Mouse (Mus musculus) CH12.LX (cell line): ENCODE data around the gene Fance. TPM values are rescaled to one million over a fixed set of nuclear protein-coding genes. Genes with fewer than 3 reads are reported as not detected.

Experiments used
- DNase-seq: peaks from one replicate; pipeline ENCODE4 v3.0.0-alpha.2; 2013; ENCODE audit errors: extremely low read depth
- H3K27ac ChIP-seq: 2 replicates; pipeline ENCODE4 v1.5.1; 2012; ENCODE audit warnings: low read depth, mild to moderate bottlenecking, control low read depth, moderate library complexity; ENCODE audit not compliant: insufficient read depth
- H3K27me3 ChIP-seq: replicated peaks from 2 replicates; pipeline ENCODE3; 2012; ENCODE audit warnings: inconsistent platforms
- H3K36me3 ChIP-seq, 2 experiments: replicated peaks in 1 of 2; 2 replicates each; pipeline versions ENCODE3 to v1.6.1; 2012; ENCODE audit warnings: inconsistent platforms in 1 of 2, low read length in 1 of 2, mild to moderate bottlenecking in 1 of 2, mixed read lengths in 1 of 2, moderate library complexity in 1 of 2; ENCODE audit not compliant: control insufficient read depth in 1 of 2, insufficient read depth in 1 of 2
- H3K4me1 ChIP-seq, 2 experiments: 2 replicates each; pipeline ENCODE4 v1.6.1; 2012; ENCODE audit warnings: inconsistent platforms in 1 of 2, moderate library complexity in 1 of 2; ENCODE audit not compliant: insufficient read depth in 2 of 2, control insufficient read depth in 1 of 2
- H3K4me2 ChIP-seq: 2 replicates; pipeline ENCODE4 v1.6.1; 2012; ENCODE audit warnings: low read depth, mild to moderate bottlenecking, control low read depth; ENCODE audit not compliant: poor library complexity, insufficient read depth, severe bottlenecking
- H3K4me3 ChIP-seq, 3 experiments: fragments of 150-350 bp in 1 of 3; sonication (generic) in 1 of 3; replicated peaks in 1 of 3; 2 replicates each; pipeline versions ENCODE3 to v1.5.1; 2011 to 2012; ENCODE audit warnings: low read depth in 2 of 3, low read length in 2 of 3, mild to moderate bottlenecking in 2 of 3, moderate library complexity in 2 of 3, control low read depth in 1 of 3, improper control_type of control experiment in 1 of 3, inconsistent platforms in 1 of 3, mixed read lengths in 1 of 3; ENCODE audit not compliant: poor library complexity in 1 of 3
- H3K79me2 ChIP-seq: replicated peaks from 2 replicates; pipeline ENCODE4 v1.6.1; 2012; ENCODE audit warnings: mild to moderate bottlenecking, moderate library complexity; ENCODE audit not compliant: control insufficient read depth, poor library complexity, insufficient read depth, severe bottlenecking; ENCODE audit errors: extremely low read depth
- H3K9ac ChIP-seq: 2 replicates; pipeline ENCODE4 v1.6.1; 2012; ENCODE audit warnings: low read depth, mild to moderate bottlenecking, control low read depth, moderate library complexity; ENCODE audit not compliant: insufficient read depth
- H3K9me3 ChIP-seq: replicated peaks from 2 replicates; pipeline ENCODE3; 2012; ENCODE audit warnings: low read length, inconsistent platforms, mixed read lengths
- BHLHE40 ChIP-seq: IDR thresholded peaks from 2 replicates; pipeline ENCODE4 v1.6.1; 2011; ENCODE audit warnings: mild to moderate bottlenecking, low read depth, low read length, improper control_type of control experiment
- CHD1 ChIP-seq: IDR thresholded peaks from 2 replicates; pipeline ENCODE4 v1.6.1; 2012; ENCODE audit warnings: low read depth, low read length, improper control_type of control experiment, inconsistent platforms
- ELF1 ChIP-seq: IDR thresholded peaks from 2 replicates; pipeline ENCODE4 v1.6.1; 2014; ENCODE audit warnings: low read depth, mild to moderate bottlenecking, inconsistent platforms, low read length, improper control_type of control experiment
- EP300 ChIP-seq: IDR thresholded peaks from 2 replicates; pipeline ENCODE4 v1.6.1; 2011; ENCODE audit warnings: low read length, improper control_type of control experiment
- GABPA ChIP-seq: IDR thresholded peaks from 2 replicates; pipeline ENCODE4 v1.6.1; 2012; ENCODE audit warnings: low read depth, low read length, improper control_type of control experiment, inconsistent platforms; ENCODE audit not compliant: insufficient replicate concordance
- JUND ChIP-seq: conservative IDR thresholded peaks from 2 replicates; pipeline ENCODE4 v1.6.1; 2011; ENCODE audit warnings: low read depth, low read length, improper control_type of control experiment
- MAFK ChIP-seq: IDR thresholded peaks from 2 replicates; pipeline ENCODE4 v1.6.1; 2011; ENCODE audit warnings: low read length, improper control_type of control experiment; ENCODE audit not compliant: insufficient replicate concordance
- MAZ ChIP-seq: IDR thresholded peaks from 2 replicates; pipeline ENCODE4 v1.6.1; 2012; ENCODE audit warnings: low read depth, mild to moderate bottlenecking, inconsistent platforms, low read length, improper control_type of control experiment, moderate library complexity
- MXI1 ChIP-seq: IDR thresholded peaks from 2 replicates; pipeline ENCODE4 v1.6.1; 2011; ENCODE audit warnings: mild to moderate bottlenecking, low read depth, low read length, improper control_type of control experiment
- MYC ChIP-seq: IDR thresholded peaks from 2 replicates; pipeline ENCODE4 v1.6.1; 2011; ENCODE audit warnings: low read depth, mild to moderate bottlenecking, improper control_type of control experiment, low read length
- NELFE ChIP-seq: IDR thresholded peaks from 2 replicates; pipeline ENCODE4 v1.6.1; 2011; ENCODE audit warnings: low read depth, low read length, improper control_type of control experiment
- NRF1 ChIP-seq: IDR thresholded peaks from 2 replicates; pipeline ENCODE4 v1.6.1; 2014; ENCODE audit warnings: low read depth, mild to moderate bottlenecking, inconsistent platforms, low read length, improper control_type of control experiment, moderate library complexity
- POLR2AphosphoS2 ChIP-seq: IDR thresholded peaks from 2 replicates; pipeline ENCODE4 v1.6.1; 2011; ENCODE audit warnings: low read depth, low read length, improper control_type of control experiment
- RCOR1 ChIP-seq: conservative IDR thresholded peaks from 2 replicates; pipeline ENCODE4 v1.6.1; 2012; ENCODE audit warnings: low read depth, mild to moderate bottlenecking, inconsistent platforms, low read length, improper control_type of control experiment
- SIN3A ChIP-seq: IDR thresholded peaks from 2 replicates; pipeline ENCODE4 v1.6.1; 2012; ENCODE audit warnings: low read length, improper control_type of control experiment, inconsistent platforms
- TCF12 ChIP-seq: IDR thresholded peaks from 2 replicates; pipeline ENCODE4 v1.6.1; 2014; ENCODE audit warnings: low read depth, mild to moderate bottlenecking, inconsistent platforms, low read length, improper control_type of control experiment
- ZMIZ1 ChIP-seq: IDR thresholded peaks from 2 replicates; pipeline ENCODE4 v1.6.1; 2012; ENCODE audit warnings: low read depth, mild to moderate bottlenecking, inconsistent platforms, low read length, improper control_type of control experiment
- dilution Hi-C: fragments of 300-500 bp; cut with MboI; formaldehyde crosslinking; loops from 2 replicates; pipeline ENCODE4 v1.14.3; 2020; ENCODE audit warnings: low sequenced_read_pairs; ENCODE audit not compliant: extremely low pct_unique_long_range_greater_than_20kb, extremely low pct_ligation_motif_present
- in situ Hi-C: fragments of 300-500 bp; cut with MboI; formaldehyde crosslinking; loops from 3 replicates; pipeline ENCODE4 v1.14.3; 2019; ENCODE audit warnings: low sequenced_read_pairs, low pct_ligation_motif_present, low pct_unique_long_range_greater_than_20kb, mixed read lengths
- polyA plus RNA-seq: library from polyadenylated mRNA; unstranded; fragments of >175 nt; gene quantifications from 2 replicates; pipeline ENCODE4 v1.2.1, GENCODE M21; 2012; ENCODE audit warnings: low read depth; ENCODE audit not compliant: insufficient read length
- total RNA-seq, 2 experiments: library from RNA; depleted of rRNA; stranded (reverse); fragments of 300-350 nt in 1 of 2; fragments of >200 nt in 1 of 2; gene quantifications; 2 replicates each; pipeline ENCODE4 v1.2.3; 2012 to 2014

Gene Fance
- total and polyA plus RNA-seq, 3 experiments, result 17.4 to 37.9 (median 29.6) TPM

DNA sequence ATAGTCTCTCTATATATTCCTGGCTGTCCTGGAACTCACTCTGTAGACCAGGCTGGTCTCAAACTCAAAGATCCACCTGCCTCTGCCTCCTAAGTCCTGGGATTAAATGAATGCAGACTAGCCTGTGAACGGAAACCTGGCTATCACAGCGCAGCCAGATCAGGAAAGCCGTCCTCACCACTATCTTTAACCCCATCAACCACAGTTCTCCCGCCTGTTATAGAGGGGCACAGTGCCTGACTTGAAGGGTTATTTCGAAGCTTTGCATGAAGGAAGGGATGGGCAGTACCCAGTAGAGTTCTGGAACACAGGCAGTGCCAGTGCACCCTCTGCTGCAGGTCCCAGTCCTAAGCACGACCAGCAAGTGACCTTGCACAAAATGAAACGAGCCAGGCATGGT lies 22.0 kb upstream of the Fance start:
- in situ Hi-C loops, result no loop called here
- peaks cover 4 to 56% of the 10 kb centered on the region in 2 experiments for H3K36me3 ChIP-seq

DNA sequence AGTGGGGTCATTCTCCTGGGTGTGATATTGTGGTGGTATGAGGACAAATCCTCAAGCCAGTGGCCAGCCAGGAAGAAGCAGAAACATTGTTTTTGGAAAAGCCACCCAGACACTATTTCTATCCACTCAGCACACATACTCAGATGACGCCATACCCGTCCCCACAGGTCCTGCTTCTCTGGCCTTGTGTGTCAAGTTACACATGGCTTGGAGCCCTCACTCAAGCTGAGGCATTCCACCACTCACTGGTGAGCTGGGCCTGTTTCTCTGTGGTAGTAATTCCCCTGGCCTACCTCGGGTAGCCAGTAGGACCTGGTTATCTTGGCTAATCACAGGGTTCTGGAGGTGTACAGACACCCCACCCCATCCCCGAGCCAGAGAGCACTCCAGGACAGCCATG lies 19.6 kb upstream of the Fance start:
- H3K9me3 ChIP-seq, result peaks cover 6% of the 10 kb centered on the region
- TF ChIP-seq NRF1, result no peak
- no peak for TF ChIP-seq CHD1
- no peak for TF ChIP-seq ZMIZ1
- no peak for TF ChIP-seq EP300
- TF ChIP-seq MAFK, result no peak
- TF ChIP-seq NELFE, result no peak
- no peak for TF ChIP-seq GABPA
- H3K4me2 ChIP-seq, result no peak overlapping the region
- dilution Hi-C loops, result no loop called here
- H3K36me3 ChIP-seq, result peaks cover 16 to 54% of the 10 kb centered on the region in 2 experiments
- H3K9ac ChIP-seq, result no peak overlapping the region
- no peak overlapping the region for H3K4me3 ChIP-seq
- H3K4me1 ChIP-seq, result peaks cover 11 to 33% of the 10 kb centered on the region in 2 experiments
- no peak overlapping the region for H3K27ac ChIP-seq
- DNase-seq, result no peak
- in situ Hi-C loops, result no loop called here
- no peaks in the 10 kb centered on the region for H3K27me3 ChIP-seq
- H3K79me2 ChIP-seq, result no peaks in the 10 kb centered on the region

More for the DNA sequence above, 22.0 kb upstream of the Fance start:
- TF ChIP-seq CHD1 (no peak), SIN3A (no peak), RCOR1 (no peak), MAZ (no peak), POLR2AphosphoS2 (no peak), MYC (no peak), MXI1 (no peak), ELF1 (no peak), BHLHE40 (no peak), JUND (no peak), TCF12 (no peak)
- TF ChIP-seq, all 38 proteins: peak for 0
- no peak for DNase-seq
- Histone ChIP-seq H3K27me3 (no peaks in the 10 kb centered on the region), H3K9ac (no peak overlapping the region), H3K4me2 (no peak overlapping the region), H3K79me2 (no peaks in the 10 kb centered on the region), H3K27ac (no peak overlapping the region), H3K4me3 (no peak overlapping the region), H3K9me3 (peaks cover 6% of the 10 kb centered on the region), H3K4me1 (peaks cover 11 to 53% of the 10 kb centered on the region in 2 experiments)
- dilution Hi-C loops, result no loop called here
